Mouse (Mus musculus): ENCODE measurements at regions not wholly inside any gene's neighbourhood (a gene's known extent, or its start where the extent isn't known, plus 50 kb on each side); places are given as distances from the start of the nearest gene placed in this dataset.

DNA sequence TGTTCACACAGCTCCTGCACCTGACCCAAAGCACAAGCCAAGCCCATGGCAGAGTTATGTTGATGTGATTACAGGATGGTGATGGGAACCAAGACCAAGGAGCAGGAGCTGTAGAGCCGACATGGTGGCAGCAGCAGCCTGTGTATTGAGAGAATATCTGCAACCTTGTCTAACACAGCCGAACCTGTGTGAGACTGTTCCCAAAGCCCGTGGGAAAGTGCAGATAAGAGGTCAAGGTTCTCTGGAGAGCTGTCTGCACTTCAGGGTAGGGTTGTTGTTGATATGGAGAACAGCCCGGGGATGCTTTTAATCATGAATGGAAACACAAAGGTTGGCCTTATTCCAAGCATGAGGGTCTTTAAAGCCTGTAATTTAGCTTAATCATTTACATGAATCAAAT is 110.4 kb downstream of the Adra2a start:
- Histone ChIP-seq H3K27me3 (replicated peaks; ENCODE audit: low read depth, poor library complexity, severe bottlenecking) (no peaks in the 10 kb centered on the region), H3K27ac (replicated peaks) (no peak overlapping the region), H3K36me3 (replicated peaks) (no peaks in the 10 kb centered on the region), H3K9me3 (no peaks in the 10 kb centered on the region), H3K4me3 (no peak overlapping the region), H3K4me1 (no peaks in the 10 kb centered on the region)
- WGBS, result 86% methylated on average over 4 of the region's 4 CpGs
- no peak for DNase-seq (ENCODE audit: low spot score)

GRCm38 (mm10) chr19:54170361-54170760 is 126.4 kb downstream of the Adra2a start:
- Histone ChIP-seq H3K36me3 (replicated peaks) (no peaks in the 10 kb centered on the region), H3K4me3 (no peak overlapping the region), H3K9me3 (no peaks in the 10 kb centered on the region), H3K4me1 (no peaks in the 10 kb centered on the region), H3K27me3 (replicated peaks; ENCODE audit: low read depth, poor library complexity, severe bottlenecking) (no peaks in the 10 kb centered on the region), H3K27ac (replicated peaks) (no peak overlapping the region)
- DNase-seq (ENCODE audit: low spot score), result no peak
- 57% methylated on average over 2 of the region's 2 CpGs for WGBS

- H3K36me3 ChIP-seq (replicated peaks), result no peaks in the 10 kb centered on the region
- no peaks in the 10 kb centered on the region for H3K4me1 ChIP-seq
- no peaks in the 10 kb centered on the region for H3K9me3 ChIP-seq
- no peak overlapping the region for H3K27ac ChIP-seq (replicated peaks)
- 87% methylated on average over 14 of the region's 14 CpGs for WGBS
- no peak for DNase-seq (ENCODE audit: low spot score)
- H3K27me3 ChIP-seq (replicated peaks; ENCODE audit: low read depth, poor library complexity, severe bottlenecking), result no peaks in the 10 kb centered on the region
- H3K4me3 ChIP-seq, result no peak overlapping the region
Measured at GRCm38 (mm10) chr19:54174090-54175055, 130.4 kb downstream of the Adra2a start.

DNA sequence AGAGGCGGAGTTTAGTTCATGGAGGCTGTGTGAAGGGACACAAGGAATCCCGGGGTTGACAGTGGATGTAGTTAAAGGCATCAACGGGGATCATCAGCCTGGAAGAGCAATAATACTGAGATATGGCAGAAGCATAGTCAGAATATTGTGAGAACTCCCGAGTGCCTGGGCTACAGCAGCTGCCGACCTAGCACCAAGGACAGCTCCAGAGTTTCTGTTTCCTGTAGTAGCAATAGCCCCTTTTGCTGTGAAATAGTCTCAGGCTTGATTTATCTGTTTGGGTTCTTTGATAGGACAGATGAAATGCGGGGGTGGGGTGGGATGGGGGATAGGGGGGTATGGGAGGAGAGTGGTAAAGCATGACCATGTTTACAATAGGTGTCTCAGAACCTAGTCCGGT is 131.8 kb downstream of the Adra2a start:
- H3K9me3 ChIP-seq, result no peaks in the 10 kb centered on the region
- no peaks in the 10 kb centered on the region for H3K27me3 ChIP-seq (replicated peaks; ENCODE audit: low read depth, poor library complexity, severe bottlenecking)
- 48% methylated on average over 7 of the region's 7 CpGs for WGBS
- H3K36me3 ChIP-seq (replicated peaks), result no peaks in the 10 kb centered on the region
- H3K4me1 ChIP-seq, result no peaks in the 10 kb centered on the region
- DNase-seq (ENCODE audit: low spot score), result peak; percentile 56
- H3K4me3 ChIP-seq, result no peak overlapping the region
- no peak overlapping the region for H3K27ac ChIP-seq (replicated peaks)

GRCm38 (mm10) chr19:54177491-54177890 is 133.5 kb downstream of the Adra2a start:
- H3K4me3 ChIP-seq, result no peak overlapping the region
- no peaks in the 10 kb centered on the region for H3K36me3 ChIP-seq (replicated peaks)
- no peaks in the 10 kb centered on the region for H3K27me3 ChIP-seq (replicated peaks; ENCODE audit: low read depth, poor library complexity, severe bottlenecking)
- no peak for DNase-seq (ENCODE audit: low spot score)
- H3K27ac ChIP-seq (replicated peaks), result no peak overlapping the region
- 83% methylated on average over 6 of the region's 6 CpGs for WGBS
- no peaks in the 10 kb centered on the region for H3K9me3 ChIP-seq
- H3K4me1 ChIP-seq, result no peaks in the 10 kb centered on the region

DNA sequence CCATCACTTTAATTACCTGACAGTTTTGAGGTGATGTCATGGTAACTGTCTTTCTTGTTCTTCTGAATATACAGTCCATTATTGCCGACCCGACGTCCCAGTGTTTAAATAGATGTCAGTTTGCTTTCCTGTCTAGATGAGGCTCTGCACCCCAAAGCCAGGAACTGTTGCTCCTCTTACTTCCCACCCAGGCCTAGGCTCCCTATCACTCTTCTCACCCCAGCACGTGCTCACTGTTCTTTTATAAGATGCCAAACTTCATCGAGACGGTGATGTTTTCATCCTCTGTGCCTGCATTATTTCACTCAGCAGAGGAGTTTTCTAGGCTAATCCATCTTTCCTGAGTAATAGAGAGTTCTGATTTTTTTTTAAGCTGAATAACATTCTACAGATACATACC is 156.5 kb downstream of the Adra2a start:
- no peak overlapping the region for H3K4me3 ChIP-seq
- H3K36me3 ChIP-seq (replicated peaks), result no peaks in the 10 kb centered on the region
- H3K4me1 ChIP-seq, result no peaks in the 10 kb centered on the region
- no peak for DNase-seq (ENCODE audit: low spot score)
- WGBS, result 88% methylated on average over 6 of the region's 6 CpGs
- no peaks in the 10 kb centered on the region for H3K27me3 ChIP-seq (replicated peaks; ENCODE audit: low read depth, poor library complexity, severe bottlenecking)
- no peaks in the 10 kb centered on the region for H3K9me3 ChIP-seq
- H3K27ac ChIP-seq (replicated peaks), result no peak overlapping the region

DNA sequence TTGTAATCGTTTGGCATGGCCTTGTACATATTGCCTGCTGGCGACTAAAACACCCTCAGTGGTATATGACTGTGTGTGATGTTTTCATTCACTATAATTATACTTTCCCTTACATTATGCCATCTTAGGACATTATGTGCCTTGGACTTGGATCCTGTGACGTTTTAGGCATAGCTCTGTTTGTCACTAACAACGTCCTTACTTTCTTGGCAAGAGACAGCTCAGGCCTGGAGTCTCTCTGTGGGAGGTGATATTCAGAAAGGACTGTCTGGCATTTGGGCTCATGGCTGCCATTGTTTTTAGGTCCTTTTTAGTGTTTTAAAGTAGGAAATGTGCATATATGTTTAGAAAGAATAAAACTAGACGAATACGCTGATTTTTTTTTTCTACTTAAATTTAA is 158.5 kb downstream of the Adra2a start:
- Histone ChIP-seq H3K4me3 (no peak overlapping the region), H3K27me3 (replicated peaks; ENCODE audit: low read depth, poor library complexity, severe bottlenecking) (no peaks in the 10 kb centered on the region), H3K27ac (replicated peaks) (no peak overlapping the region), H3K4me1 (no peaks in the 10 kb centered on the region), H3K9me3 (no peaks in the 10 kb centered on the region), H3K36me3 (replicated peaks) (no peaks in the 10 kb centered on the region)
- DNase-seq (ENCODE audit: low spot score), result no peak
- WGBS, result 88% methylated on average over 6 of the region's 6 CpGs

DNA sequence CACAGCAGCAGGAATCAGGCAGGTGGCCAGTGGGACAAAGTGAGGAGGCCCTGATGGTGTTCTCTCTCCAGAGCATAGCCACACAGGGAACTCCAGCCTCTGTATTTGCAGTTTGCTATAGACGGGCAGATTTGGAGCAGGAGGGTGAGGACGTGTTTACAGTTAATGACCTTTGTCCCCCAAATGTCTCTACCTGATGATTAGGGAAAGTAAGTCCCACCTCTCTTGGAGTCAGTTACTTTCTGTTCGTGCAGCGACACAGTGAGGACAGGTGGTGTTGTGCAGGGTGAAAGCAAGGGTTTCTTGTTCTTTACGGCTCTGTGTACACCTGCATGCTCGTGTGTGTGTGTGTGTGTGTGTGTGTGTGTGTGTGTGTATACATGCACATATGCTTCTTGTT is 162.9 kb downstream of the Adra2a start:
- H3K27me3 ChIP-seq (replicated peaks; ENCODE audit: low read depth, poor library complexity, severe bottlenecking), result no peaks in the 10 kb centered on the region
- no peaks in the 10 kb centered on the region for H3K9me3 ChIP-seq
- WGBS, result 74% methylated on average over 6 of the region's 6 CpGs
- DNase-seq (ENCODE audit: low spot score), result no peak
- H3K4me3 ChIP-seq, result no peak overlapping the region
- no peak overlapping the region for H3K27ac ChIP-seq (replicated peaks)
- no peaks in the 10 kb centered on the region for H3K36me3 ChIP-seq (replicated peaks)
- H3K4me1 ChIP-seq, result no peaks in the 10 kb centered on the region

GRCm38 (mm10) chr19:54212169-54212568 is 168.2 kb downstream of the Adra2a start:
- Histone ChIP-seq H3K4me1 (no peaks in the 10 kb centered on the region), H3K27me3 (replicated peaks; ENCODE audit: low read depth, poor library complexity, severe bottlenecking) (no peaks in the 10 kb centered on the region)
- no peak for DNase-seq (ENCODE audit: low spot score)

DNA sequence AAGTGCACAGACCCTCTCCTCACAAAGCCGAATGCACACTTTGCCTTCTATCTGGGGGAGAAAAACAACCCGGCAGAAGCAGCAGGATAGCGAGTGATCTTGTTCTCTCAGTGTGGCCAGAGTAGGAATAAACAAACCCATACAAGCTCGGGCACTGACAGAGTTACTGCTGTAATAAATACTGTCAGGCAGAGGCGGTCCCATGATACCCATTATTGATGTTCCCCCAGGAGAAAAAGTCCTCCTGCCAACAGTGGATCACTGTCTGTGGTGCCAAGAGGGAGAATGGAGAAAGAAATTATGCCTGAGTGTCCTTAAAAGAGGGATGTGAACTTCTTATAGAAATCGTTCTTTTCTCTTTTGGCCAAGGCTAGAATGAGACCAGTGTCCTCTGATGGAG is 200.2 kb downstream of the Adra2a start:
- WGBS, result 85% methylated on average over 6 of the region's 6 CpGs
- no peaks in the 10 kb centered on the region for H3K9me3 ChIP-seq
- no peaks in the 10 kb centered on the region for H3K4me1 ChIP-seq
- H3K27me3 ChIP-seq (replicated peaks; ENCODE audit: low read depth, poor library complexity, severe bottlenecking), result no peaks in the 10 kb centered on the region
- H3K4me3 ChIP-seq, result no peak overlapping the region
- no peak overlapping the region for H3K27ac ChIP-seq (replicated peaks)
- DNase-seq (ENCODE audit: low spot score), result no peak
- no peaks in the 10 kb centered on the region for H3K36me3 ChIP-seq (replicated peaks)

More at GRCm38 (mm10) chr19:54212169-54212568, 168.2 kb downstream of the Adra2a start:
- Histone ChIP-seq H3K9me3 (no peaks in the 10 kb centered on the region), H3K4me3 (no peak overlapping the region), H3K27ac (replicated peaks) (no peak overlapping the region), H3K36me3 (replicated peaks) (no peaks in the 10 kb centered on the region)
- 82% methylated on average over 7 of the region's 7 CpGs for WGBS

DNA sequence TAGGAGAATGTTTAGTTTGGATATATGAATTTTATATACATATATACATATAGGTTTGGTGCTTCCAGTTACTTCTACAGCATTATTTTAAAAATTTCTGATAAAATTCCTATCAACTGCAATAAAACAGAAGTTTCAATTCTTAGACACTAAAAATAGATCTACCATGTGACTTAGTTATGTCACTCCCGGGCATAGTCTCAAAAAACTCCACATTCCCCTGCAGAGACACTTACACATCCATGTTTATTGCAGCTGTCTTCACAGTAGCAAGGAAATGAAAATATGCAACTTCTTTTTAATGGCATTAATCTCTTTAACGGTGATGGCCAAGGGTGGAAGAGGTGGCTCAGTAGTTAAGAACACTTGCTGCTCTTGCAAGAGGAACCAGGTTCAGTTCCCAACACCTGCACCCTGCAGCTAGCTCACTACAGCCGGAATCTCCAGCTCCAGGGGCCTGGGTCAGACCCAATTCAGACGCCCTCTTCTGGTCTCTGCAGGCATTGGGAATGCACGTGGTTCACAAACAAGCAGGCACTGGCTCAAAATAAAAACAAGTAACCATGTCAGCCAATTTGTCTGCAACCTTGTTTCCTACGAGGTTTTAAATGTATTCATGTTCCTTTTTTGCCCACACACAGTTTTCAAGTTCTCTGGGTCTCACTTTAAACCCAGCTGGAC is 204.4 kb downstream of the Adra2a start:
- Histone ChIP-seq H3K4me3 (no peak overlapping the region), H3K27me3 (replicated peaks; ENCODE audit: low read depth, poor library complexity, severe bottlenecking) (no peaks in the 10 kb centered on the region), H3K4me1 (no peaks in the 10 kb centered on the region), H3K27ac (replicated peaks) (no peak overlapping the region), H3K36me3 (replicated peaks) (no peaks in the 10 kb centered on the region), H3K9me3 (no peaks in the 10 kb centered on the region)
- DNase-seq (ENCODE audit: low spot score), result peak; percentile 15
- 26% methylated on average over 6 of the region's 6 CpGs for WGBS

GRCm38 (mm10) chr19:54252145-54252664 is 208.3 kb downstream of the Adra2a start:
- 87% methylated on average over 7 of the region's 7 CpGs for WGBS
- no peaks in the 10 kb centered on the region for H3K4me1 ChIP-seq
- no peak overlapping the region for H3K27ac ChIP-seq (replicated peaks)
- no peaks in the 10 kb centered on the region for H3K27me3 ChIP-seq (replicated peaks; ENCODE audit: low read depth, poor library complexity, severe bottlenecking)
- DNase-seq (ENCODE audit: low spot score), result no peak
- H3K9me3 ChIP-seq, result no peaks in the 10 kb centered on the region
- no peaks in the 10 kb centered on the region for H3K36me3 ChIP-seq (replicated peaks)
- H3K4me3 ChIP-seq, result no peak overlapping the region

GRCm38 (mm10) chr19:54257889-54258288 is 213.9 kb downstream of the Adra2a start:
- peaks cover 14% of the 10 kb centered on the region for H3K4me1 ChIP-seq
- no peak overlapping the region for H3K27ac ChIP-seq (replicated peaks)
- DNase-seq (ENCODE audit: low spot score), result no peak
- no peaks in the 10 kb centered on the region for H3K9me3 ChIP-seq
- 0 out of 2 replicates have a peak, but pooled peaks cover 5% of the 10 kb centered on the region for H3K27me3 ChIP-seq (replicated peaks; ENCODE audit: low read depth, poor library complexity, severe bottlenecking)
- H3K4me3 ChIP-seq, result no peak overlapping the region
- WGBS, result 87% methylated on average over 3 of the region's 3 CpGs
- H3K36me3 ChIP-seq (replicated peaks), result no peaks in the 10 kb centered on the region
